Comparison of ENCODE assay signal across 8 mouse cellular contexts in the genomic region with DNA sequence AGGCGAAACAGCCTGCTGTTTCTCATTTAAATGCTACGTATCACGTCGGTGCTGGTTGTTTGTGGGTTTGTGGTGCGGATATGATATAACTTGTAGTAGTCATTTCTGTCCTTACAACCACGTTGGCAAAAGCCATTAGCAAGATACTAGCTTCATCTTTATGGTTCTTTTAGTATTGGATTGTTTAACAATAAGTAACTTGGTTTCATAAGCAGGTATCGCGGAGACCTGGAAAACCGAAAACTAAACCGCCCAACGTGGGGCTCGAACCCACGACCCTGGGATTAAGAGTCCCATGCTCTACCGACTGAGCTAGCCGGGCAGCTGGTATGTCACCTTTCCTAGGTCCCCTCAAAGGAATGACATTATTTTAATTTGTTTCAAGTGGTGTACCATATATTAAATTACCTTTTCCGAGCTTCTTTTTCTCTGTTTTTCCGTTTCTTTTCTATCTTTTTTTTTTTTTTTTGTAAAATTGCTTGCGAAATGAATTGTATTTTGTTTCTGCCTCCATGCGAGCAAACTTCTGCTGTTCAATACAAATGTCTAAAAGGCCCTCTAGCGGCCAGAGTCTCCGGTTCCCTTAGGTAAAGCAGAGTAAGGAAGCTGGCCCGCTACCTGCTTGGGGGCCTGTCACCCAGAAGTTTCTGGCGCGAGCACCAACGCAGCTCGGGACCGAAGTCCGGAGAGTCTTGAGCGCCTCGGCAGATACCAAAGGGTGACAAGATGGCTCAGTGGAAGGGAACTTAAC. TPM values are rescaled to one million over a fixed set of nuclear protein-coding genes. Genes with fewer than 3 reads are reported as not detected.
A peak's percentile ranks its signal among the peaks of the same experiment; 100 is the strongest.
DNase-seq lines count a peak whose midpoint lies in the region; ATAC-seq and TF ChIP-seq lines count a peak whose summit lies in the region.

No protein-coding gene starts in this region.

- intact Hi-C loops in heart, postnatal 36 days (cut with DNase I) = loop anchor here (2.0 to 5.0 kb wide), 3 partner anchors 28 to 71 kb away; partner anchors contain the start of gene Adamts7

- no peak for TF ChIP-seq POLR2A in MEL (IDR thresholded peaks at IDR 0.05; ENCODE audit: control insufficient read depth in 1 of 2, insufficient read depth in 1 of 2, low read depth in 1 of 2, low read length in 2 of 2, poor library complexity in 1 of 2)
- TF ChIP-seq POLR2A in olfactory bulb, adult 2 months (IDR thresholded peaks at IDR 0.05; ENCODE audit: insufficient read depth, low read depth, low read length) = no peak

- H3K36me3 ChIP-seq in MEL (ENCODE audit: control insufficient read depth in 1 of 2, insufficient read depth in 2 of 2, low read length in 2 of 2) = peaks cover 0 to 4% of the 10 kb centered on the region in 2 experiments; a peak in 1 of 4 replicates
- no peaks in the 10 kb centered on the region for H3K36me3 ChIP-seq in forebrain, embryonic 15.5 days
- no peaks in the 10 kb centered on the region for H3K36me3 ChIP-seq in lung, embryonic 14.5 days (ENCODE audit: insufficient read depth)

- no peaks in the 10 kb centered on the region for H3K9me3 ChIP-seq in MEL (replicated peaks; ENCODE audit: insufficient read depth, low read length)
- no peaks in the 10 kb centered on the region for H3K9me3 ChIP-seq in forebrain, embryonic 15.5 days
- no peaks in the 10 kb centered on the region for H3K9me3 ChIP-seq in lung, embryonic 14.5 days (ENCODE audit: low read depth, low read length)

- peak; percentile 42 for TF ChIP-seq RAD21 in MEL (IDR thresholded peaks at IDR 0.05; ENCODE audit: low read depth, low read length)

- H3K4me3 ChIP-seq in MEL (ENCODE audit: control insufficient read depth in 1 of 2, insufficient read depth in 1 of 2, low read depth in 2 of 2, low read length in 2 of 2) = peak overlapping the region; percentile 63 to 71
- H3K4me3 ChIP-seq in forebrain, embryonic 15.5 days = peak overlapping the region; percentile 15; the same call in 1 of the 2 replicates
- H3K4me3 ChIP-seq in layer of hippocampus, adult 2 months = peak overlapping the region; percentile 55
- peak overlapping the region; percentile 25 for H3K4me3 ChIP-seq in lung, embryonic 14.5 days (ENCODE audit: low read depth, low read length)
- peak overlapping the region; percentile 19; the same call in 1 of the 2 replicates for H3K4me3 ChIP-seq in olfactory bulb, adult 2 months (ENCODE audit: insufficient read depth, low read depth, low read length)

- peaks cover 0 to 5% of the 10 kb centered on the region in 2 experiments; a peak in 2 of 4 replicates for H3K4me1 ChIP-seq in MEL (ENCODE audit: control insufficient read depth in 1 of 2, insufficient read depth in 2 of 2, low read length in 2 of 2)
- peaks cover 12% of the 10 kb centered on the region; the same call in 1 of the 2 replicates for H3K4me1 ChIP-seq in forebrain, embryonic 15.5 days
- 0 out of 2 replicates have a peak, but pooled peaks cover 2% of the 10 kb centered on the region for H3K4me1 ChIP-seq in lung, embryonic 14.5 days (ENCODE audit: insufficient read depth)
- 0 out of 2 replicates have a peak, but pooled peaks cover 3% of the 10 kb centered on the region for H3K4me1 ChIP-seq in olfactory bulb, adult 2 months (ENCODE audit: control insufficient read depth, insufficient read depth, low read length)

- H3K27ac ChIP-seq in MEL (ENCODE audit: control insufficient read depth, low read depth, low read length) = peak overlapping the region; percentile 83
- H3K27ac ChIP-seq in forebrain, embryonic 15.5 days (replicated peaks) = no peak overlapping the region
- no peak overlapping the region for H3K27ac ChIP-seq in layer of hippocampus, adult 2 months
- no peak overlapping the region for H3K27ac ChIP-seq in lung, embryonic 14.5 days (ENCODE audit: low read depth)
- H3K27ac ChIP-seq in olfactory bulb, adult 2 months (ENCODE audit: insufficient read depth, low read depth, low read length) = no peak overlapping the region

- 0 out of 4 replicates have a peak, but pooled peaks of 1 of the 2 experiments have one; percentile 27 for TF ChIP-seq EP300 in MEL (IDR thresholded peaks at IDR 0.05; ENCODE audit: low read depth in 1 of 2, low read length in 2 of 2)

- ATAC-seq in forebrain, embryonic 15.5 days (replicated peaks) = peak; percentile 58
- ATAC-seq in lung, embryonic 14.5 days (ENCODE audit: insufficient read depth) = peak; percentile 77

- 1% methylated on average over 30 of the region's 30 CpGs for WGBS in forebrain, embryonic 15.5 days
- WGBS in lung, embryonic 14.5 days = 2% methylated on average over 30 of the region's 30 CpGs
- 3% methylated on average over 30 of the region's 30 CpGs for WGBS in olfactory bulb, adult 2 months

- peak in 2 of 3 experiments; percentile 57 to 66; a peak in 5 of 6 replicates for TF ChIP-seq CTCF in MEL (IDR thresholded peaks at IDR 0.05 in 2 of 3, conservative IDR thresholded peaks at IDR 0.05 in 1 of 3; ENCODE audit: control insufficient read depth in 1 of 3, insufficient read depth in 1 of 3, low read depth in 2 of 3, low read length in 3 of 3, poor library complexity in 1 of 3, severe bottlenecking in 1 of 3)
- TF ChIP-seq CTCF in layer of hippocampus, adult 2 months (conservative IDR thresholded peaks at IDR 0.05) = peak; percentile 92
- TF ChIP-seq CTCF in lung, embryonic 14.5 days (IDR thresholded peaks at IDR 0.05; ENCODE audit: low read depth) = peak; percentile 67
- peak; percentile 14; the same call in 1 of the 2 replicates for TF ChIP-seq CTCF in olfactory bulb, adult 2 months (IDR thresholded peaks at IDR 0.05; ENCODE audit: insufficient read depth, low read depth, low read length)

- H3K4me2 ChIP-seq in forebrain, embryonic 15.5 days (replicated peaks) = peak overlapping the region; percentile 32
- H3K4me2 ChIP-seq in lung, embryonic 14.5 days = peak overlapping the region; percentile 56

- H3K79me2 ChIP-seq in MEL (ENCODE audit: control insufficient read depth, insufficient read depth, low read length, poor library complexity) = no peaks in the 10 kb centered on the region

- DNase-seq in MEL (ENCODE audit: low read depth, low spot score) = peak; percentile 93
- DNase-seq in cerebellum, adult 11 months = peak; percentile 49
- peak; percentile 83 to 88 for DNase-seq in heart, postnatal 36 days
- DNase-seq in layer of hippocampus, adult 2 months (ENCODE audit: low spot score in 2 of 2) = peak; percentile 64 to 75
- DNase-seq in lung, embryonic 14.5 days = peak; percentile 91
- DNase-seq in thymus, postnatal 10 days (ENCODE audit: low spot score in 2 of 2) = peak; percentile 79 to 85

- H3K9ac ChIP-seq in MEL (ENCODE audit: control insufficient read depth, low read depth, low read length, poor library complexity, severe bottlenecking) = peak overlapping the region; percentile 66
- H3K9ac ChIP-seq in forebrain, embryonic 15.5 days (replicated peaks) = no peak overlapping the region
- 0 out of 2 replicates have a peak overlapping the region, but pooled peaks have one; percentile 2 for H3K9ac ChIP-seq in lung, embryonic 14.5 days

- no peaks in the 10 kb centered on the region for H3K27me3 ChIP-seq in MEL (ENCODE audit: control insufficient read depth in 1 of 2, insufficient read depth in 2 of 2, low read length in 2 of 2)
- no peaks in the 10 kb centered on the region for H3K27me3 ChIP-seq in forebrain, embryonic 15.5 days
- no peaks in the 10 kb centered on the region for H3K27me3 ChIP-seq in lung, embryonic 14.5 days (ENCODE audit: insufficient read depth, low read length)

TF ChIP-seq in MEL, 35 proteins besides CTCF, POLR2A, EP300 and RAD21 (continues in another document):
- TF ChIP-seq MAX (IDR thresholded peaks at IDR 0.05; ENCODE audit: low read length) (peak; percentile 33), CHD1 (IDR thresholded peaks at IDR 0.05; ENCODE audit: low read depth, low read length) (0 out of 2 replicates have a peak, but pooled peaks have one; percentile 2), SMC3 (IDR thresholded peaks at IDR 0.05; ENCODE audit: low read depth, low read length) (peak; percentile 36; the same call in 1 of the 2 replicates), TAL1 (IDR thresholded peaks at IDR 0.05; ENCODE audit: low read length) (no peak), TCF12 (IDR thresholded peaks at IDR 0.05; ENCODE audit: low read depth, low read length) (no peak), TBP (IDR thresholded peaks at IDR 0.05; ENCODE audit: low read depth, low read length) (peak; percentile 100), MAFK (IDR thresholded peaks at IDR 0.05; ENCODE audit: borderline replicate concordance, low read depth, low read length) (peak; percentile 98), ZMIZ1 (IDR thresholded peaks at IDR 0.05; ENCODE audit: low read depth, low read length) (no peak), UBTF (IDR thresholded peaks at IDR 0.05; ENCODE audit: borderline replicate concordance, insufficient read depth, low read depth, low read length) (no peak), SIN3A (IDR thresholded peaks at IDR 0.05; ENCODE audit: low read length) (peak; percentile 72; the same call in 1 of the 2 replicates), POLR2AphosphoS5 (IDR thresholded peaks at IDR 0.05; ENCODE audit: borderline replicate concordance, low read depth, low read length) (no peak), KAT2A (conservative IDR thresholded peaks at IDR 0.05; ENCODE audit: low read depth, low read length) (peak; percentile 37; the same call in 1 of the 2 replicates), USF2 (IDR thresholded peaks at IDR 0.05; ENCODE audit: borderline replicate concordance in 1 of 2, insufficient read depth in 1 of 2, low read depth in 1 of 2, low read length in 2 of 2) (no peak)

RNA-seq across cellular contexts. Expression of gene Morf4l1, which starts 11.9 kb away (rescaled TPM):
- total RNA-seq in MEL (2012; rRNA removed) = 107 and 128 TPM in 2 replicates
- 100 to 1,000 TPM; 190 to 292 TPM for polyA plus RNA-seq in MEL (2012; ENCODE audit: insufficient read depth in 1 of 2, insufficient read length in 2 of 2, low read depth in 1 of 2, low replicate concordance in 2 of 2, missing spikeins in 1 of 2)
- polyA plus RNA-seq in forebrain, embryonic 15.5 days (2015; fragmentation: Nextera tagmentation; extraction: Ambion mirVana) = 477 and 483 TPM in 2 replicates
- total RNA-seq in heart, postnatal 36 days (2021) = 100 to 1,000 TPM; 254 to 268 TPM
- 100 to 1,000 TPM; 429 to 442 TPM for total RNA-seq in layer of hippocampus, adult 2 months (2021)
- 416 and 446 TPM in 2 replicates for polyA plus RNA-seq in lung, embryonic 14.5 days (2014; fragmentation: Nextera tagmentation; extraction: Ambion mirVana)
- 261 and 289 TPM in 2 replicates for polyA plus RNA-seq in olfactory bulb, adult 2 months (2012; ENCODE audit: insufficient read depth, insufficient read length, low replicate concordance, missing spikeins)

RNA-seq across cellular contexts. Expression of gene Adamts7, which starts 36.4 kb away (rescaled TPM):
- not detected in 2 replicates for total RNA-seq in MEL (2012; rRNA removed)
- under 1 TPM in 1 of 2 experiments, not detected in 1; 0.03 TPM for polyA plus RNA-seq in MEL (2012; ENCODE audit: insufficient read depth in 1 of 2, insufficient read length in 2 of 2, low read depth in 1 of 2, low replicate concordance in 2 of 2, missing spikeins in 1 of 2)
- 12.4 and 15.8 TPM in 2 replicates for polyA plus RNA-seq in forebrain, embryonic 15.5 days (2015; fragmentation: Nextera tagmentation; extraction: Ambion mirVana)
- 10 to 100 TPM; 14.4 to 17.7 TPM for total RNA-seq in heart, postnatal 36 days (2021)
- total RNA-seq in layer of hippocampus, adult 2 months (2021) = under 1 TPM; 0.59 to 0.97 TPM
- polyA plus RNA-seq in lung, embryonic 14.5 days (2014; fragmentation: Nextera tagmentation; extraction: Ambion mirVana) = 23.8 and 30.4 TPM in 2 replicates
- not detected in 2 replicates for polyA plus RNA-seq in olfactory bulb, adult 2 months (2012; ENCODE audit: insufficient read depth, insufficient read length, low replicate concordance, missing spikeins)

Comparison
In these comparisons a context has a peak if more than half of its experiments do, and no peak if none do; other contexts are left out.
1. H3K4me3 ChIP-seq: peak in every context shown above with its lines; median percentile 67 in MEL; 55 in layer of hippocampus, adult 2 months; 25 in lung, embryonic 14.5 days; 19 in olfactory bulb, adult 2 months; 15 in forebrain, embryonic 15.5 days.
2. CTCF ChIP-seq: peak in every context shown above with its lines; median percentile 92 in layer of hippocampus, adult 2 months; 67 in lung, embryonic 14.5 days; 62 in MEL; 14 in olfactory bulb, adult 2 months.
3. RNA of gene Adamts7, which starts 36.4 kb away (polyA plus RNA-seq): 23.8 to 30.4 TPM in lung, embryonic 14.5 days and 12.4 to 15.8 TPM in forebrain, embryonic 15.5 days; 0.03 TPM in MEL and not detected in olfactory bulb, adult 2 months; every median in the first group is over 10 times any median in the second.
4. Peak in every context shown above with its lines, with median percentiles within 50 percentile points of each other: DNase-seq.